Mouse (Mus musculus) NIH3T3 (cell line): ENCODE data around the gene Arl6ip5.
A peak's percentile ranks its signal among the peaks of the same experiment; 100 is the strongest.
"Not testable (repeated sequence)": the region's sequence is repeated elsewhere in the genome, so short reads cannot be mapped to it uniquely, and the experiment has no call there.

ENCODE experiments used
- DNase-seq: peaks from one replicate; pipeline ENCODE4 v3.0.0-alpha.2; 2012; ENCODE audit warnings: low read depth

Gene Arl6ip5

DNA sequence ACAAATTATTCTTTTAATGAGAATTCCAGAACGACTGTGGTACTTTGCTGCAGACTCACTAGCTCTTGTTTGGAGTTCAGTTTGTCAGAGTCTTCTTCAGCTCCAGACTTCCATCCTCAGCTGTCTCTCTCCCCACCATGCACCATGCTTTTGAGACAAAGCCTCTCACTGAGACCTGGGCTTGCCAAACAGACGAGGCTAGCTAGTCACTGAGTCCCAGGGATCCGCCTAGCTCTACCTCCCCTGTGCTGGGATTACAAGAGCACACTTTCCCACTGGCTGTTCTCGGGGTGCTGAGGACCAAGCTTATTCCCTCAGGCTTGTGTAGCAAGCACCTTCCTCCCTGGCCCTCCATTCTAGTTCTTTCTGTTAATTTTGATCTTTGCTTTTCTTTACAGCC lies 13.1 kb downstream of the Arl6ip5 start:
- no peak for DNase-seq

DNA sequence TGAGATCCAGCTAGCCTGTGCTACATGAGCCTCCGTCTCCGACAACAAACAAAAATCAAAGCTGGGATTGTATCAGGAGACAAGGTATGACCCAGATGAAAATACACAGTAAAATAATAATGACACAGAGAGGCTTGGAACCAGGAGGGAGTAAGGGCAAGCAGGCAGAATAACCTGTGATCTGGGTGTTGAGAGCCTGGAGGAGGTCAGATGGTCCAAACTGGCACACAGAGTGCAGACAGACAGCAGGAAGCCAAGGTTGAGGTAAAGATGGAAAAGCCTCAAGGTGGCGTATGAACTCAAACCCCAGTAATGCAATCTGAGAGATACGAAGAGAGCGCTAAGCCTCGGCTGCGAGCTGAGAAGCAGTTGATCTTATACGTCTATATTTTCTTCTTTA lies 14.0 kb downstream of the Arl6ip5 start:
- DNase-seq, result no peak

DNA sequence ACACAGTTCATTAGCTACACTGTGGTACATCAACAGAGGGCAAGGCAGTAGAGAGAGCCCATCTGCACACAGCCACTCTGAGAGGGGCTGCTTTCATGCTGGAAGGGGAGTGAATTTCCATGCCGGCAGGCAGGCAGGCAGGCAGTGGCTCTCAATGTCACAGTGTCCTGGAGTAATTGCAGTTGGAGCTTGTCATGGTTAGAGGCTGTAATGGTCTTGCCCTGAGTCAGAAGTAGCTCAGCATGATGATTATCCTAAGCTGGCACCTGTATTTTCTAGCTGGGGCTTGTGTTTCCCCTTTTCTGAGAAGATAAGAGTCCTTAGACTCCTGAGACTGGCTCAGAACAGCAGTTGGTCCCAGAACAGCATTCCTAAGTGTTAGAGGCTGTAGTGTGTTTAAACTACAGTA lies 15.6 kb downstream of the Arl6ip5 start:
- no peak for DNase-seq

DNA sequence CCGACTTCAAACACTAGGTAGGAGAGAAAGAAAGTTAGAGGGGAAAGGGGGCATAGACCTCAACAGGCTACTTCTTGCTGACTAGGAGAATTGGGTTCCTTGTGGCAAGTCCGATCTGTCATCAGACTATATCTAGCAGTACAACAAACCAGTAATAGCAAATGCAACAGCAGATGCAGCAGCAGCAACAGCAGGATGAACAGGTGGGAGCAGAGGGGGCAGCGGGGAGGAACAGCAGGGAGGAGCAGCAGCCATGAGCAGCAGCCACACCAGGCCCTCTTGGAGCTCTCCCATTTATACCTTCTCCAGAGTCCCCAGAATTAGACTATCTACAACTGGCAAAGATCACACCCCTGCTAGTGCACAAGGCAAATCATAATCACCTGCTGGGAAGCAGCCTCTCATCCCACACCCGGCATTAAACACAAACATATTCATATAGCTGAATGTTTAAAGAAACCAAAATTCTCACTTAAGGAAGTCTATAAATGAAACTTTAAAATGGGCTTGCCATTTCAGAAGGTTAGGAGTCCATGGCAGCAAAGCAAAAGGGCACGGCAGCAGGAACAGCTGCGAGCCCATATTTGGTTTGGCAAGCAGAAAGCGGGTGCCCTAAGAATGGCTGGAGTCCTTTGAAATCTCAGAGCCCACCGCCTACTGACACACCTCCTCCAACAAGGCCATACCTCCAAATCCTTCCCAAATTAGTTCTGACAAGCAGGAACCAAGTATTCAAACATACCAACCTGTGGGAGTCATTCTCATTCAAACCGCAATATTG lies 16.8 kb downstream of the Arl6ip5 start:
- DNase-seq, result no peak

DNA sequence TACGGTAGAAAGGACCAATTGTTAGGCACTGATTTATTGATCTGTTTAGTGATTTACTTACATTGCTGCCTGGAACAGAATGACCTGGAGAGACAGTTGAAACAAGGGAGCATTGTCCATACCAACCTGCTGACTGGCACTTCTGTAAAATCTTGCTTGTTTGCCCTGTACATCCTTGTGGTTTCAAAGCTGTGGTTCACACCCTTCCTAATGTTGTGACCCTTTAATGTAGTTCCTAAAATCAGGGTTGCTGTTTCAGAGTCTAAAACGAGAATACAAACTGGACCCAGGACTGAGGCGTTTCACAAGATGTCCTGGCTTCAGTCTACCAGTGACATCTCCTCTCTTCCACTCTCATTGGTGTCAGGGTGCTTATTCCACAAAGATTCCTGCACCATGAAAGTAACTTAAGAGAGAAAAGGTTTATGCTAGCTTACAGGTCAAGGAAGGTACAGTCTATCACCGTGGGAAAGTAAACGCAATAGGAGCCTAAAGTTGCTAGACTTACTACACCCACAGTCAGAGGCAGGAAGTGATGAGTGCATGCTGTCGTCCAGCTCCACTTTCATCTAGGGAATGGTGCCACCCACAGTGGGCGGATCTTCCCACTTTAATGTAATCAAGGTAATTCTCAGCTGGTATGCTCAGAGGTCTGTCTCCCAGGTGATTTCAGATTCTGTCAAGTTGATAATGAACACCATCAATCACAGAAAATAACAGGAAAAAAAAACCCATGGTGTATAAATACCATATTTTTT lies 24.6 kb downstream of the Arl6ip5 start:
- no peak for DNase-seq

DNA sequence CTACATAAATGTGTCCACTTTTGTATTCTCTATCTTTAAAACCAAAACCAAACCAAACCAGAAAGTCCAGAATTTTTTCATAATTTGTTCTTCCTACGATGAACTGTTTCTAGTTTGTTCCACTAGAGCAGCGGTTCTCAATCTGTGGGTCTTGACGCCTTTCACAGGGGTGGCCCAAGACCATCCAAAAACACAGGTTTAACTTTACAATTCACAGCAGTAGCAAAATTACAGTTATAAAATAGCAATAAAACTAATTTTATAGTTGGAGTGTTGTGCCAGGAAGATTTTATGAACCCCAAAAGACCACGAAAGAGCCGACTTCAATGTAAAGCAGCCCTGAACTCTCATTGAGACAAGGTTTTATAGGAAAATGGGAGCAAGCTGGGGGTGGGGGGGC lies 25.6 kb downstream of the Arl6ip5 start:
- DNase-seq, result no peak

DNA sequence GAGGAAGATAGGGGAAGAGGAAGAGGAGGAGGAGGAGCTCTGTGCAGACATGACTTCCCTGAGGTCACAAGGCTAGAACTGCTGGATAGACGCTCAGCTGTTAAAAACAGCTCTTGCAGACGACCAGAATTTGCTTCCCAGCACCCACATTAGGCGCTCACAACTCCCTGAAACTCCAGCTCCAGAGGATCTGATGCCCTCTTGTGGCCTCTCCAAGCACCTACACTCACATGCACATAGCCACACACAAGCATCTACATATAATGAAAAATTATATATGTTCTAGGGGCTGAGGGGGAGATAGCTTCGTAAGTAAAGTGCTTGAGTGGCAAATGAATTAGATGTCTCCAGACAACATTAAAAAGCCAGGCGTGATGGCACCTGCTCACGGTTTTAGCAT lies 28.9 kb downstream of the Arl6ip5 start:
- no peak for DNase-seq

DNA sequence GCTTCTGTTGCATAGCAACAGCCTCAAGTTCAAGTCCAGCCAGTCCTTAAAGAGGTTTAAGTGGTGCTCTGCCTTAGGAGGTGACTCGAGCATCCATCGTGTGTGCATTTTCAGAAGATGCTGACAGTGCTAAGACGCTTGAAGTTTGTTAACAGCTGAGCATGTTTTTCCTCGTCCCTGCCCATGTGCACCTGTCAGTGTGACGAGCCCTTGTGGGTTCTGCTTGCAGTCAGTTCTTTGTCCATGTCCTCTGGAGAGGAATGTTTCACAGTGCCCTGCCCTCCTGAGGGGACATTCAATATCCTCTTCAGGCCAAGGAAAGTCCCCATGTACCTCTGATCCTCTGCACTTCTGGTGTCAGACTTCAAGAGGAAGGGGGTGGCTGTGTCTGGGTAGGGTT lies 29.6 kb downstream of the Arl6ip5 start:
- no peak for DNase-seq

DNA sequence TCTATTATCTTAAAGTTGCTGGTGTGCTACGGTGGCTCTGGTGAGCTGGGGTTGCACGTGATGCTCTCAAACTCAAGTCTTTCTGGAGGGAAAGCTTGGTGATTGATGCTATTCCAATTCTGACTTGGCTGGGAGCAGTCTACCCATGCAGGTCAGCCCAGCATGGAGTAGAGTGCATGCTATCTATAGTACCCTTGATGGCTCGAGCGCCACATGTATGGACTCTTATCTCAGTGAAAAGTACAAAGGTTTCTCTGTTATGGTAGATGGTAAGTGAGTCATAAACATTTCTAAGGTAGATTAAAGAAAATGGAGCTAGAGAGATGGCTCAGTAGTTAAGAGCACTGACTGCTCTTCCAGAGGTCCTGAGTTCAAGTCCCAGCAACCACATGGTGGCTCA lies 32.0 kb downstream of the Arl6ip5 start:
- DNase-seq, result no peak

DNA sequence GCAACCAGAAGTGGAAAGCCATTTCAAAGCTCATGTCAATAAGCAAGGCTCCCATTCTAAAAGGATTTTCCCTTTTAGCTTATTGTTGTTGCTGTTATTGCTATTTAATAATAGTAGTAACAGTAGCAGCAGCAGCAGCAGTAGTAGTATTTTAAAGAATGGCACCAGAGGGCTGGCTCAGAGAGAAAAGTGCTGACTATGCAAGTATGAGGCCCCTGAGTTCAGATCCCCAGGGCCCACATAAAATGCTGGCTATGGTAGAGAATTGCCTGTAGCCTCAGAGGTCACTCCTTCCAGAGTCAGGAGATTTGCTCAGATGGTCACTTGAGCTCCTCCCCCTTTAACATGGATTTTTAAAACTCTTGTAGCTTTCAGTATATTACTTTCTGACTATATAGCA lies 34.7 kb downstream of the Arl6ip5 start:
- DNase-seq, result no peak

DNA sequence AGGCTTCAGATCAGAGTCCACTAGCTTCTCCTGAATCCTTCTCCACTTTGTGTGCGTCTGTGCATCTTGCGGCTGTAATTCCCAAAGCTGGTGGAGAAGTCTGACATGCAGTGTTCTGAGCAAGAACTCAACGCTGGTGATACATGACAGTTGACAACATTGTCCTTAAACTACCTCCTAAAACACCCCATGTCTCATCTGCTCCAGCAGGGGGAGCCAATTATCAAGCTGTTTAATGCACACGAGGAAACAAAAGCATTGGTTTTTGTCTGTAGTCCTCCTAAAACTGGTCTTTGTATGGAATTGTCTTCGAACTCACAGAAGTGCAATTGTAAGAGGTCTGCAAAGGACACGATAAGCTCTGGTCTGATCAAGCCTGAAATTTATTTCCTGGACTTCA lies 40.5 kb downstream of the Arl6ip5 start:
- DNase-seq, result peak; percentile 77

DNA sequence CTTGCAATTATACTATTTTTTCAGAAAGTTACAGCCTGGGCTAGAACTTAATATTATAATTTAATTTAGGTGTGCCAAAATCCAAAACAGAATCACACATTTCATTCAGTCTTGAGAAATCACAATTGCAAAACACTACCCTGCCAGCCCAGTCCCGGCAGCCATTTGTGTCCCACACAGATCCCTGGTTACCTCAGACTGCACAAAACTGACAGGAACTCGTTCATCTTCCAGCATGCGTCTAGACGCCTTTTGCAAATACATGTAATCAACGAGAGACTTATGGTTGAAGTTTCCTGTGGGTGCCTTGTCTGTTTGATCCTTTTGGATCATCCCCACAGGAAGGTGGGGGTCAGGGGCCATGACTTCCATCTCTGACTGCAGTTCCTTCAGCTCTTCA lies 41.6 kb downstream of the Arl6ip5 start:
- no peak for DNase-seq

DNA sequence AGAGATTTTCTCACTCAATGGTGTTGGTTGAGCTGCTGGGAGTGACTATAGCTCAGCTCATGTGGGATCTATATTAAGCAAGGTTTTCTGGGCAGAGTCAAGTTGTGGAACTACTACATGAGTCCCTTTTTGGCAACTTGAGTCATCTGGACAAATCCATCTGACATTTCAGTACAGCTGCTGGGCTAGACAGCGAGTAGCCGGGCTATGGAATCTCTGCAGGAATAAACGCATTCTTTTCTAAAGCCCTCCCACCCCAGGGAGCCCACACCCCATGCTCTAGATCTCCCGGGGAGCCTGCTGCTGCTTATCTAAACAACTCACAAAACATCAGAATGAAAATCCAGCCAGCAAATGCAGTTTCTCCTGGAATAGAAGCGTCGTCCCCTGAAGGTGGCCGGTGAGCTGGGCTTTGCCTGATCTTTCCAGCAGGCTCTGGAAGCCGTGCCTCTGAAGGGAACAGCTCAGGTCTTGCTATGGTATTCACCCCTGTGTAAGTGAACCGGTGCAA lies 42.3 kb downstream of the Arl6ip5 start, which contains the start of gene Lmod3:
Lmod3 (minus strand) TSS at position 49 of the 511 bp plus-strand sequence.
- DNase-seq, result no peak

DNA sequence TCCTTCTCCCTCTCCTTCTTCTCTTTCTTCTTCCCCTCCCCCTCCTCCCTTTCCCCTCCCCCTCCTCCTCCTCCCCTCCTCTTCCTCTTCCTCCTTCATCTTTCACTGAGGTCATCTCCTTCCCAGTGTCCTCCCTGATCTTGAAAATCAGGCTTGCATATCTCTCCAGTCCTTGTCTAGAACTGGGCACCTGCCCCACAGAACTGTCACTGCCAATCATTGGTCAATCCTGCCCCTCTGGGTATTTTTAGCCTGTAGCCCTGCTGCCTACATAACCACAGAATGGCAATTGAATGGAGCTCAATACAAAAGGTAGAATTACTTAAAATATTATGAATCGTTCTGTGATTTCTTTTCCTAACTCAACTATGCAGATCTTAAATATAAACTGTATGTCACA lies 48.0 kb downstream of the Arl6ip5 start:
- DNase-seq, result no peak

DNA sequence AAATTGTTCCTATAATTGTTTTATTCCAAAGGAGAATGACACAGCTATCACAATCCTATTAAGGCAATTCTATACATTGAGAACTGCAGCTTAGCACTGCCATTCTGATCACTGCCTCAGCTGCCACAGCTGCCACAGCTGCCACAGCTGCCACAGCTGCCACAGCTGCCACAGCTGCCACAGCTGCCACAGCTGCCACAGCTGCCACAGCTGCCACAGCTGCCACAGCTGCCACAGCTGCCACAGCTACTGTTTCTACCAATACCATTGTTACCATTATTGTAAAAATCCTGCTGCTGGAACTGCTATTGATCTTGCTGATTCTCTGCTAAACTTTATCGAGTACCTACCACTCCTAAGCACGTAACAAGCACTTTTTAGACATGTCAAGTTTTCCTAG lies 49.4 kb downstream of the Arl6ip5 start:
- DNase-seq, result not testable (repeated sequence)

DNA sequence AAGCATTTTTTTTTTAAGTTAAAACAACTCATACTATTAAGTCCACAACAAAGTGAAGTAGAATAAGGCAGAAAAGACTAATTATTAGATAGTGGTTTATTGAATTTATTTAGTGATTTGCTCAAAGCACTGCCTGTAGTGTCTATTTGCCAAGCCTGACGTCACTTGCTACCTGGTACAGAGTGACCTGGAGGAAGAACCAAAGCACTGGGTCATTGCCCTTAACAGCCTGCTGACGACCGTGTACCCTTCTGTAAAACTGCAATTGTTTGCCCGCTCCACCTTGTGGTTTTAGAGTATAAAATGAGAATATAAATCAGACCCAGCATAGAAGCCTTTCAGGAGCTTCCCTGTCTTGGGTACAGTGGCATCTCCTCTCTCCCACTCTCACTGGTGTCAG lies 51.7 kb downstream of the Arl6ip5 start:
- DNase-seq, result no peak

DNA sequence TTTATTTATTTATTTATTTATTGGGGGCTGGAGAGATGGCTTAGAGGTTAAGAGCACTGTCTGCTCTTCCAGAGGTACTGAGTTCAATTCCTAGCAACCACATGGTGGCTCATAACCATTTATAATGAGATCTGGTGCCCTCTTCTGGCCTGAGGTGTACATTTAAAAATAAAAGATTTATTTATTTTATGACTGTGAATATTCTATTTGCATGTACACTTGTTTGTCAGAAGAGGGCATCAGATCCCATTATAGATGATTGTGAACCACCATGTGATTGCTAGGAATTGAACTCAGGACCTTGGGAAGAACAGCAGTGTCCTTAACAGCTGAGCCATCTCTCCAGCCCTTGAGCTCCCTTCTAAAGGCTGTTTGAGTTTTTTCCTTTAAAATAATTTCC lies 53.3 kb downstream of the Arl6ip5 start:
- peak; percentile 22 for DNase-seq

DNA sequence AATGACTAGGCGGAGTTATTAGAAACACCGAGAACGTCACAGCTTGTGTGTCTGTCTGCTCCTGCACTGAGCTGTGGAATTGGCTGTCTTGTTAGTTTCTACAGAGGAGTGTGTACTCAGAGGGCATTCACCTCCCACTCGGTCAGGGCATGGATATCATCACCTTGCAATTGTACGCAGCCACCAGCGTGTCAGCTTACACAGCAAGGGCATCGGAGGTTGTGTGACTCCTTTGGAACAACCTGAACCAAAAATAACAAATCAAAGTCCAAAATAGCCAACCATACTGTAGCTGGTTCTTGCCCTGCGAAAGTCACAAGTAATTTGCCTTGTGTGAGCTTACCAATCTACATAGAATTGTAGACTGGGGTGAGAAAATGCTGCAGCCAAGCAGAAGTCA lies 54.8 kb downstream of the Arl6ip5 start:
- DNase-seq, result no peak

DNA sequence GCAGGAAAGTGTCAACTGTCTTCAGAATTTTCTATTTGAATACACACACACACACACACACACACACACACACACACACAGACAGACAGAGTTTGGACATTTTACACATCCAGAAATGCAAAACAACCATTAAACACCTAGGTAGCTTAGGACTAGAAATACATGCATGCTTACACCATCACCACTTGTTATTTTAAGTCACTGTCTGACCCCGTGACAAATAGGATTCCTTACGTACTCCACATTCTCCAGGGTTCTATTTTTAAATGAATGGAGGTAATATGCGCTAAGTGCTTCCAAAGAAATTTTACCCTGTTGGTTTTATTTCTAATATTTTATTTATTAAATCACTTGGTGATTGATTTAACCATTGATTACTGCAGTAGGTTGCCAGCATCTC lies 55.2 kb downstream of the Arl6ip5 start:
- no peak for DNase-seq

DNA sequence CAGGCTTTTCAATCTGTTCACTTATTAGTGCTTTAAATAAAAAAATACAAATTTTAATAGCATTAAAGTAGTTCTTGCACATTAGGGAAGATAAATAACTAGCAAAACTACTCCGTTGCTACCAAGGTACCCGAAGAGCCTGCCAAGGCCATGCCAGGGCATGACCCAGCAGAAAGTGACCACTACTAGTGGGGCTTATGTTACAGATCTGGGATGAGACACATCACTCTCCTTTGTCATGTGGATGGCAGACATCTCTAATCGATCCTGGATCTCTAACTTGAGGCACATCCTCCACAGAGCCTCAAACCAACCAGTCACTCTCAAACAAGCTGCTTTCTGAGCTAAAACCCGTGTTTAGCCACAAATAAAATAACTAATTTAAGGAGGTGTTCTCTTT lies 56.2 kb downstream of the Arl6ip5 start:
- no peak for DNase-seq

DNA sequence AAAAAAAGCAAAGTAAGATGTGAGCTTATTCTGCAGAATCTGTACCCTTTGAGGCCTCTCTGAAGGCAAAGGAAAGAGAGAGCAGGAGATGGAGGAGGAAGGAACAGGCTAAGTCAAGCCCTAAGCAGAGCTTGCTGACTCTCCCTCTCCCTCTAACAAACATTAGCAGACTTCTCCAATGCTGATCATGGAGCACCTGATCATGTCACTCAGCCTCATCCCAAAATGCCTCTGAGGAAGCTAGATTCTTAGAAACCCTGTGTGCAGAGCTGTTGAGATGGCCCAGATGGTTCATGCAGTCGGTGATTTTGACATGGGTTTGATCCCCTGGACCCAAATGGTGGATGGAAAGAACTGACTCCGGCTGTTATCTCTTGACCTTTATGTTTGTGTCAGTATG lies 56.6 kb downstream of the Arl6ip5 start:
- no peak for DNase-seq

DNA sequence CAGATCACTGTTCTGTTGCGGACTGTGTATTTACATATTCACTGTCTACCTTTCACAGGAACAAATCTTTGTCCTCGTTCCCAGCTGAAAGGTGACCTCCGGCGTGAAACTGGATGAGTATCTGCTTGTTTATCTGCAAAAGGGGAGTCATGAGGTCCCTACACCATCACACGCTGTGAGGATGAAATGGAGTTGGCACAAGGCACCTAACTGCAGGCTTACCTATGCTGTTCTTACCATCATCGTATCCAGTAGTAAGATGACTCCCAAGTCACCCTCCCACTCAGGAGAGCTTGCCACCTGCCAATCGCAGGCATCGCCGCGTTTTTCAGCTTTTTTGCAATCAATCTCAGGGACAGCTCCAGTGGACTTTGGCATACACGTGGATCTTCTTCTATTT lies 59.1 kb downstream of the Arl6ip5 start:
- DNase-seq, result no peak

DNA sequence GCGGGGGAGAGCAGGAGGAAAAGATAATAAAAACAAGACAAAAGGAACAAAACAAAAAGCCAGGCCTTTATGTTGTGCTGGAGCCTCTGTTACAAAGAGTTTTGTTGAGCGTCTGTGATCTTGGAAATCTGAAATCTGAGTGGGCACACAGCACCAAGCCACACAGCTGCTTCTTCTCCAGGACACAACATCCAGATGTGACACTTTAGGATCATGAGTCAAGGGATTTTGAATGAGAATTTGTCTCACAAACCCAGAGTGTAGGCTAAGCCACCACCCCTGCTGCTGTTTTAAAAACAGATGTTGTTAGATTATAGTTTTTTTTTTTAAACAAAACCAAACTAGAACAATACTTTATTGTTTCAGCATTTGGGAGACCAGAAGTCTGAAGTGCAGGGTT lies 61.9 kb downstream of the Arl6ip5 start:
- DNase-seq, result no peak
